Mouse (Mus musculus) macrophage (primary cell): ENCODE measurements around the gene Prdm1. TPM values are rescaled to one million over a fixed set of nuclear protein-coding genes. Genes with fewer than 3 reads are reported as not detected.

ENCODE experiments used
- H3K27ac ChIP-seq: fragments of 350-480 bp; formaldehyde crosslinking; 2 replicates; pipeline ENCODE4 v1.9.0; 2021
- H3K36me3 ChIP-seq: fragments of 350-480 bp; formaldehyde crosslinking; 2 replicates; pipeline ENCODE4 v1.9.0; 2021; ENCODE audit errors: inconsistent target
- H3K4me3 ChIP-seq: fragments of 350-480 bp; formaldehyde crosslinking; 2 replicates; pipeline ENCODE4 v1.9.0; 2021; ENCODE audit errors: inconsistent target
- H3K79me2 ChIP-seq: fragments of 350-480 bp; formaldehyde crosslinking; 2 replicates; pipeline ENCODE4 v1.9.0; 2021; ENCODE audit errors: inconsistent target
- WGBS: methylation state at CpG from one replicate; pipeline ENCODE4 v1.1.7; 2026; ENCODE audit warnings: inconsistent platforms; ENCODE audit not compliant: missing documents; 5-methylcytosine and 5-hydroxymethylcytosine counted together
- polyA plus RNA-seq: library from polyadenylated mRNA; stranded (reverse); fragments of 250-400 nt; gene quantifications from 3 replicates; pipeline ENCODE4 v1.2.4, GENCODE M21; 2018; ENCODE audit warnings: inconsistent platforms

The Prdm1 gene
- polyA plus RNA-seq, 1 experiment from 2014 or later = 13.7 TPM

DNA sequence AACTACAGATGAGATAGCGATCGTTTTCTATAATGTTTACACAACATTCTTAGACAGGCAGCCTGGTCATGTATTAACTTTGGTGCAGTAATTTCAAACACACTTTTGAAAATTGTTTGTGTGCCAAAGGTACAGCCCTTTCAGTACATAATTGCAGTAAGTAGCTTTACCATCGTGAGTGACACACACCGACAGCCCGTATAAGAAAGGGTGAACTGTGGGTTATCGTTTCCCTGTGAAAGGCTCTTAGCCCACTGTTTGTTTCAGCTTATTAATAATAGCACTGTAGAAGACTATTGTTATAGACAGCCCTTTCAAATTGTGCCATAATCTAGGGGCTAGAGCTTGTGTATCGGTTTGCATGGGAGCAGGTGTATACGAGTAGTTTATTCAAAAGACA lies 51.1 kb downstream of the Prdm1 start:
- 93% methylated on average over 8 of the region's 8 CpGs for WGBS
- Histone ChIP-seq H3K79me2 (no peaks in the 10 kb centered on the region), H3K27ac (no peak overlapping the region), H3K36me3 (no peaks in the 10 kb centered on the region), H3K4me3 (no peak overlapping the region)

DNA sequence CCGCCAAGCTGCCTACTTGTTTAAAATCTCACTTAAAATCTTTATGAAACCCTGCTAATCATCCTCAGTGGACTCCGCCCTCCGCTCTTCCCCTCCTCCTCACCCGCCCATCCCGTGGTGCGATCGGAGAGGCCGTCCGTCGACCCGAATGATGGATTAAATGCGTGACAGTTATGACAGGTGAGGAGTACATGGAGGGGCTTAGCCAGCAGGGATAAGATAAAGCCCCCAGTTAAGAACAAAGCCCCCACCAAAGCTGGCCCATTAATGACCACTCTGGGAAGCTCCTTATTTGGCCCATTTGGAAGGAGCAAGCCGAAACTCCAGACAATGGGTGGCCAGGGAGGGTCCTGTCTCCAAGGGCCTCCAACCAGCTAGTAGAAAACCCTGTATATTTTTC lies 51.8 kb downstream of the Prdm1 start:
- 94% methylated on average over 12 of the region's 13 CpGs for WGBS
- no peak overlapping the region for H3K4me3 ChIP-seq
- H3K27ac ChIP-seq = no peak overlapping the region
- H3K36me3 ChIP-seq = no peaks in the 10 kb centered on the region
- H3K79me2 ChIP-seq = no peaks in the 10 kb centered on the region

DNA sequence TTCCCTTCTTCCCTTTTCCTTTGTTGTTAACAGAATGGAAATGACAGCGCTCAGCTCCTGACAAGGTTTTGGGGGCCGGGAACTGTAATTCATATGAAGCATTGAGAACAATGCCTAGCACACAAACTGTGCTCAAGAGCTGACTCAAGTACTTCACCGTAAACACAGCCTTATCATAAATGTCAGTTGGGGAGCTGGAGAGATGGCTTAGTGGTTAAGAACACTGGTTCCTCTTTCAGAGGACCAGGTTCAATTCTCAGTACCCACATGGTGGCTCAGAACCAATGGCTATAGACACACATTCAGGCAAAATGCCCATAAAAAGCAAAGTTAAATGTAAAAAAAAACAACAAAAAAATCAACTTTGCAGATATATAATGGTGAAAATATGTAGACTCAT lies 52.9 kb downstream of the Prdm1 start:
- Histone ChIP-seq H3K36me3 (no peaks in the 10 kb centered on the region), H3K4me3 (no peak overlapping the region), H3K27ac (no peak overlapping the region), H3K79me2 (no peaks in the 10 kb centered on the region)
- 93% methylated on average over 3 of the region's 3 CpGs for WGBS

DNA sequence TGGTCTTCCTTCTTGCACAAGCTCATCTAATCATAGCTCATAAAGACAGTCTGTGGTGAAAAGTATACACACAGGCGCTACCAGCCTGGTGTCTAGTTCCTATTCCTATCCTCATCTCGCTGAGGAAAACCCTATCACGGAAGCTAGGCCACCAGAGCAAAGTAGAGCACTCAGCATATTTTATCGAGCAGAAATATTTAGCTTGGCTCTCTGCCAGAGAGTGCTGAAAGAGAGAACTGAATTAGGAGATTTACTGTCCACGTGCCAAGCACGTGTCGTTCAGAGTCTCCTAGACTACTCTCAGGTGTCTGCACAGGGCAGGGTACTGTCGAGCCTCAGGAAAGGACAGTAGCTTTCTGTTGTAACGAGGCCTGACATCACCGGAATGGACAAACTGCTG lies 54.0 kb downstream of the Prdm1 start:
- no peaks in the 10 kb centered on the region for H3K36me3 ChIP-seq
- 27% methylated on average over 10 of the region's 10 CpGs for WGBS
- no peak overlapping the region for H3K27ac ChIP-seq
- H3K79me2 ChIP-seq = no peaks in the 10 kb centered on the region
- no peak overlapping the region for H3K4me3 ChIP-seq

DNA sequence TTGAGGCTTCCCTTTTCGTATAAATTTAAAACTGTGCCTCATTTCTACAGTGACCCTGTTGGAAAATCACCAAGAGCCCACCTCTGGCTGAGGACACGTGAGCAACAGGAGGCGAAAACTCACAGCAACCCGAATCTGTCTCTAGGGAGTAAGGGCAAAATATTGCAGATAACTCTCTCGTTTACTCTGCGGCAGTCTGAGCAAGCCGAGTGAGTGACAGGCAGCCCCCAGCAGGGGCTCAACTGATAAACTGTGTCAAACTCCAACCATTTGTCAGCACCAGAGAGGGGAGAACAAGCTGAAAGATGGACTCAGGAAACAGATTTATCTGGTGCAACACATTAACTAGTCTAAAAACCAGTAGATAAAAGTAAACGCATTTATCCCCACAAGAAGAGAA lies 62.7 kb downstream of the Prdm1 start:
- no peaks in the 10 kb centered on the region for H3K79me2 ChIP-seq
- no peak overlapping the region for H3K27ac ChIP-seq
- 68% methylated on average over 8 of the region's 8 CpGs for WGBS
- H3K4me3 ChIP-seq = no peak overlapping the region
- no peaks in the 10 kb centered on the region for H3K36me3 ChIP-seq

DNA sequence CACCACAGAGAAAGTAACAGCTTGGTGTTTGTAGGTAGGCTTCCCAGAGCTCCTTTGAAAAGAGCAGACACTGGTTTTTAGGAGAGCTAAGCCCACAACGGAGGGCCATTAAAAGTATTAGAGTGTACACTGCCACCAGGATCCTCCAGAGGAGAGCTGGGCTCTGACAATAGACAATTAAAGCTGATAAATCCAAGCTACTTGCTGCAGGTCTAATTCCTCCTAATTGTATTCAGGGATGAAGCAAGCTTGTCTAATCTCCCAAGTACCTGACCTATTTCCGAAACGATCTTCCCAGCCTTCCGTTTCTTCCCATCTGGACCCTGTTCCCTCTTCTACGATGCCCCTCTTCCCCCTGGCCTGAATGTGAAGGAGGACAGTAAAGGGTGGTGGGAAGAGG lies 63.7 kb downstream of the Prdm1 start:
- Histone ChIP-seq H3K36me3 (no peaks in the 10 kb centered on the region), H3K27ac (no peak overlapping the region), H3K79me2 (no peaks in the 10 kb centered on the region), H3K4me3 (no peak overlapping the region)
- WGBS = 92% methylated on average over 4 of the region's 5 CpGs

DNA sequence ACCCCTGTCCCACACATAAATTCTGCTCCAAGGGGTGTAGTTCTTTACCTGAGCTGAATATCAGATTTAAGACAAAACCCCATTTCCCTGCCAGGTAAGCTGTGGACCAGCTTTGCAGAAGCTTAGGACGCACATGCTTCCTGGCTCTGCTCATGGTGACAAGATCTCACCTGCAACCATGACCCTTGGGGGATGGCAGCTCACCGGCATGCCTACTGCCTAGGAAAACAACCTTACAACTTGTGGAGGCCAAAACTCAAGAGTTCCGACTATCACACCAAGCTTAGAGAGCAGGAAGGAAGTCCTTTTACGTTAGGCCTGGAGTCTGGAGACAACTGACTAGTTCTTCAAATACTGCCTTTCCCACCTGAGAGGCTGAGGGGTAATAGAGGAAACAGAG lies 64.4 kb downstream of the Prdm1 start:
- Histone ChIP-seq H3K79me2 (no peaks in the 10 kb centered on the region), H3K36me3 (no peaks in the 10 kb centered on the region), H3K4me3 (no peak overlapping the region), H3K27ac (no peak overlapping the region)
- 72% methylated on average over 4 of the region's 4 CpGs for WGBS

DNA sequence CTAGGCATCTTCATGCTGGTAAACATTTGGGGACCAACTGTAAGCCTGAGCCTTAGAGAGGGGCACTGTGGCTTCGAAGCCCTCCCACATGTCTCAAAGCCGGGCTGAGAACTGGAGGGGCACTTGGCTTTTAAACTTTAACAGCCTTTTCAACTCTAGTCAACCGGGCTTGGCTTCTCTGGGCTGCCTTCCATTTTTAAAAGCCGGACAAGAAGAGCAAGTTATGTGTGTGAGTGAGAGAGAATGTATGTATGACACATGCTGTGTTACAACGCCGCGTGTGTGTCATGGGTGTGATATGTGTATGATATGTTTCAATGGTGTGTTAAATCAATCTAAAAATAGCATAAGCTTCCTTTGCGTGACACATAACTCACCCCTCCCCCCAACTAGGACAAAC lies 66.0 kb downstream of the Prdm1 start:
- Histone ChIP-seq H3K36me3 (no peaks in the 10 kb centered on the region), H3K27ac (no peak overlapping the region), H3K79me2 (peaks cover 6% of the 10 kb centered on the region; the same call in 1 of the 2 replicates), H3K4me3 (no peak overlapping the region)
- WGBS = 91% methylated on average over 8 of the region's 8 CpGs

DNA sequence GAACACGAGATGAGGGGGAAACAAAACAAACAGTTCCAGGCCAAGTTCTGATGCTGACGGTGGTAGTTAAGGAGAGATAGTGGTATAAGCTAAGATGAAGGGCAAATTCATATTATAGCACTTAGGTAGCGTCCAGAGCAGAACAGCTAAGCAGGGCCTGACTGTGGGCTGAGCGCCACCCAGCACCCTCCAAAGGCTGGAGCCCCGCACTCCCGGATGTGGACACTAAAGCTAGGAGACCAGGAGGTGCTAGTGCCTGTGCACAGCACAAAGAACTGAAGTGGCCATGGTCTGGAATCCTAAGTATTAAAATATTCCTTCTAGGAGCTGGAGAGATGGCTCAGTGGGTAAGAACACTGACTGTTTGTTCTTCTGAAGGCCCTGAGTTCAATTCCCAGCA lies 67.2 kb downstream of the Prdm1 start:
- Histone ChIP-seq H3K4me3 (no peak overlapping the region), H3K79me2 (peaks cover 19% of the 10 kb centered on the region; the same call in 1 of the 2 replicates), H3K27ac (no peak overlapping the region), H3K36me3 (no peaks in the 10 kb centered on the region)
- 92% methylated on average over 6 of the region's 6 CpGs for WGBS

DNA sequence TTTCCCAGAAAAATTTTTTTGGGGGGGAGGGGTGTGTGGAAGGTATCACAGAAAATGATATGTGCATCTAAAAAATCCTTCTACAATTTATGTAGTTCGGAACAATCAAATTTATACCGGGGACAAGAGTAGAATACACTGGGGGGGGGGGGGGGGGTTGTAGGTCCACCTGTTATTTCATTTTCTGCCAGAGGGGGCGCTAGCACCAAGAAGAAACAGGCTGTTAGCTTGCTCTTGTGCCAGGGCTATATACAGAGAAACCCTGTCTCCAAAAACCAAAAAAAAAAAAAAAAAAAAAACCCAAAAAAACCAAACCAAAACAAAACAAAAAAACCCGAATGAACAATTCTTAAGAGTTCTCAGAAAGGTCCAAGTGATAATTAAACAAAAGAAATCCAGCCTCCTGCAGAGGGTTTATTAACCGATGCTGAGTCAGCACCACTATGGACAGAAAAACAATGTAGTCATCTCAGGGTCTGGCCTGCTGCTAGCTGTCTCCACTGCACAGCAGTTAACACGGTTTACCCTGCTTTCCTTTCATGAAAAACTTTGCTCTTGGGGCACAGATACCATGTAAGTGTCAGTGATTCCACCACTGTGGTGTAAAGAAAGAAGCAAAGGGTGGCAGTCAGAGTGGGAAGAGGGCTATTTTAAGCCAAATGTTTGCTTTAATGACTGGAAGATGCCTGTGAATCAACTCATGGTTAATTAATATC lies 68.0 kb downstream of the Prdm1 start:
- peaks cover 27% of the 10 kb centered on the region; the same call in 1 of the 2 replicates for H3K79me2 ChIP-seq
- H3K27ac ChIP-seq = no peak overlapping the region
- peaks cover 5% of the 10 kb centered on the region; the same call in 1 of the 2 replicates for H3K36me3 ChIP-seq
- WGBS = 33% methylated on average over 4 of the region's 6 CpGs
- no peak overlapping the region for H3K4me3 ChIP-seq

DNA sequence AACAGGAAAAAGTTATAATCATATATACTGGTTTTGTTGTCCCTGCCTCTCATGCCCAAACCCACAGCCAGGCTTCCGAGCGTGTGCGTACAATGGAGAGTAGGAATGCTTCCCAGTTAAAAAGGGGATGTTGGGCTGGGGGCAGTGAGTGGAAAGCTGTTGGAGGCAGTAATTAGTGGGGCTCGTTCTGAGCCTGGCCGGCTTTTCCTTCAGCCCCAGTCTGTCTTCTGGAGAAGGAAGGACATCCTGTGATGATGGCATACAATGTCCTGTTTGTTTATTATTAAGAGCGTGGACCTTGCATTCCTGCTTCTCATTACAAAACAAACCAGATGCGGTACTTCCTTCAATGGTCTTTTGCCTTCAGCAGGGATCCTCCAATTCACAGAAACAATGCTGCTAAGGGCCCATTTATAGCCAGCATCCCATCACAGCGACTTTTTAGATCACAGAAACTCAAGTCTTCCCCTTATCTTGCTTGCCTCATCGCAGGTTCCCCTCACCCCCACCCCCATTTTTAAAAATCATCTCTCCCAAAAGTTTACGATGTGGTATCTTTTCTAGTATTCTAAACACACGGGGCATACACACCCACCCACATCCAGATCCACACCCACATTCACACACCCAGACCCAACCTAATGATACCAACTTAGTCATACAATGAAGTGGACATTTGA lies 68.8 kb downstream of the Prdm1 start:
- Histone ChIP-seq H3K4me3 (peak overlapping the region; percentile 52; the same call in 1 of the 2 replicates), H3K27ac (peak overlapping the region; percentile 51)
- WGBS = 21% methylated on average over 11 of the region's 11 CpGs

DNA sequence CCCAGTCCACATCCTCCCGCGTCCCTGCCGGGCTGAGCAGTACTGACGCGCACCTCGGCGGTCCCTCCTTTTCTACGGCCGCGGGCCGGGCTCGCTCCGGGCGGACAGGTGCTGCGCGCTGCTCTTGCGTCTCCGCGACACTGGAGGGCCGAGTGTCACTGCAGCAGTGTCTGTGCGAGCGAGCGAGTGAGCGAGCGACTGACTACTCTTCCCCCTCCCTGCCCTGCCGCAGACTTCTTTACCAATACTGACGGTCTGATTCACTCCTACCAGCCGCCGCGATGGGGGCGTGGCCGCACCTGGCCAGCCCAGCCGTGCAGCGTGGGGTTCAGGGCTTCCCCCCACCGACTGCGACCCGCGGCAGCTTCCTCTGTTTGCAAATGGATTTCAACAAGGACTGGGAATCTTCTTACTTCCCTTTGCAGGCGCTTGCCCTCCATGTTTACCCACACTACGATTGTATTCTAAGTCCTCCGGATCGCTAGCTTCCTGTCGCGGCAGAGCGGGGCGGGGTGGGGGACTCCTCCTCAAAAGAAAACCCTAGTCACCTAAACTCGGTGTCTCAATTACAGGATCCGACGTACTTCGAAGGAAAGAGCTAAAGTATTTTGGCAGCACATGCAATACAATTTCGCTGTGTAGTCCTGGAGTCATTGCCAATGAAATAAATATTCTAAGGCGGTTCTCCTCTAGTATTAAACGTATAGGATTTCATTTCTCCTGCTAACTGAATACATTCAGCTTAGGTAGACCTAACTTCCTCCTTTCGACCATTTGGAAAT lies 69.6 kb downstream of the Prdm1 start:
- H3K27ac ChIP-seq = peak overlapping the region; percentile 51
- WGBS = under 1% methylated on average over 54 of the region's 54 CpGs

More for the DNA sequence above, 68.8 kb downstream of the Prdm1 start:
- Histone ChIP-seq H3K79me2 (peaks cover 33% of the 10 kb centered on the region; the same call in 1 of the 2 replicates), H3K36me3 (peaks cover 5% of the 10 kb centered on the region; the same call in 1 of the 2 replicates)

DNA sequence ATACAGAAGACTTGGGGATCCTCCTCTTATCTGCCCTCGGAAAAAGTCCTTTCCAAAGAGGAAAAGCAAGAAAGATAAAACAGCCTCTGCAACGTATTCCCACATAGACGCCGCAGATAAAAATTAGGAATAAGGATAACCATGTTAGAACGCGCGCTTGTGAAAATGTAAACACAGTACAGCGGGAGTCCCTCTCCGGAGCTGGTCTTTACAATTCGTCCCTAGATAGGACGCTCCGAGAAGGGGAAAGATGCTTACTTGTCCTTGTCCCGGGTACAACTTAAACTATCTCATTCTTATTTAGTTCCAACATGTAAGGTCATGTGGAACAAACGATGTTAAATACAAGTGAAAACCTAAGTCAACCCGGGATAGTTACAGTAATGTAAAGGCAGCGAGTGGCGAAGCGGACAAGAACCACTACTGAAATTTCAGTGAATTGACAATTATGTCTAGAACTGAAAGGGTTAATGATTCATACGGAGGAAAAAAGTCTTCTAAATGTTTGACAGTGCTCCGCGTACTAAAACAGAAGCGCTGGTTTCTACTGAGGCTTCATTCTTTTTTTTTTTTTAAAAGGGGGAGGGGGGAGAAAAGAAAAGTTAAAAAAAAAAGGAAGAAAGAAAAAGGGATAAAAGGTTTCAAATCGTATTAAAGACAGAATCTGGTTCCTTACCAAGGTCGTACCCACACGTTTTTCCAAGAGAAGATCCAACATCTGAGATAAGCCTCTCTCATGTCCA lies 70.3 kb downstream of the Prdm1 start:
- Histone ChIP-seq H3K27ac (0 out of 2 replicates have a peak overlapping the region, but pooled peaks have one; percentile 15), H3K79me2 (peaks cover 48% of the 10 kb centered on the region; the same call in 1 of the 2 replicates), H3K4me3 (peak overlapping the region; percentile 52), H3K36me3 (peaks cover 10% of the 10 kb centered on the region; the same call in 1 of the 2 replicates)
- 2% methylated on average over 25 of the region's 25 CpGs for WGBS

More for the DNA sequence above, 69.6 kb downstream of the Prdm1 start:
- H3K79me2 ChIP-seq = peaks cover 41% of the 10 kb centered on the region; the same call in 1 of the 2 replicates
- peak overlapping the region; percentile 52 for H3K4me3 ChIP-seq
- peaks cover 5% of the 10 kb centered on the region; the same call in 1 of the 2 replicates for H3K36me3 ChIP-seq
